Mouse (Mus musculus): Measurements from ENCODE around the gene Cntfr. TPM values are rescaled to one million over a fixed set of nuclear protein-coding genes. Genes with fewer than 3 reads are reported as not detected.
A peak's percentile ranks its signal among the peaks of the same experiment; 100 is the strongest.

Gene Cntfr
- polyA plus RNA-seq, 1 experiment from 2014 or later = 2.8 TPM

DNA sequence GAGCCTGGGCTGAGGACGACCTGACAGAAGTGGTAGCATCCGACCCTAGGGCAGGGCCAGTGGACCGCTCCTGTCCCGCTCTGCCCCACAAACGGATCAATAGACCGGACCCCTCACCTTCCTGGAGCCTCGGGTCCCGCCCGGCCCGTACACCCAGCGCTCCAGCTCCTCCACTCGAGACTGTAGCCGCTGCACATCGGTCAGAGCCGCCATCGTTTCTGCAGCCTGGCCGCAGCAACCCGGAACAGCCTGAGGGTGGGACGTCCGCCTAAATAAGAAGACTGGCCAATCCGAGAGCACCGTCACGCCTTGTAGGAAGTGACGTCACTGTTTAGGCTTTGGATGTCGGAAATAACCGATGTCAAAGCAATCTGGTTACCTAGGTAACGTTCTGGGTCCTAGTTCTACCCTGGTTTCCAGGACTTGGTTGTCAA lies 26.0 kb upstream of the Cntfr start, which contains the start of gene Dctn3:
Dctn3 (minus strand) TSS at position 253 of the 434 bp plus-strand sequence.
- Histone ChIP-seq H3K36me3 (ENCODE audit: control insufficient read depth, insufficient read depth) (peaks cover 28% of the 10 kb centered on the region), H3K9me3 (ENCODE audit: control insufficient read depth) (no peaks in the 10 kb centered on the region), H3K4me1 (replicated peaks; ENCODE audit: control insufficient read depth, insufficient read depth, low read length) (no peaks in the 10 kb centered on the region), H3K27me3 (replicated peaks; ENCODE audit: control insufficient read depth, insufficient read depth, low read length) (peaks cover 36% of the 10 kb centered on the region), H3K9ac (ENCODE audit: low read depth, low read length) (peak within 1 kb of the TSS; percentile 77), H3K4me3 (ENCODE audit: low read depth, low read length) (peak within 1 kb of the TSS; percentile 95), H3K27ac (ENCODE audit: low read depth, low read length) (no peak within 1 kb of the TSS), H3K4me2 (replicated peaks; ENCODE audit: low read depth) (peak within 1 kb of the TSS; percentile 85)
- TF ChIP-seq CTCF (IDR thresholded peaks at IDR 0.05; ENCODE audit: low read depth) = no peak
- ATAC-seq = peak; percentile 92
- WGBS = under 1% methylated on average over 27 of the region's 27 CpGs

DNA sequence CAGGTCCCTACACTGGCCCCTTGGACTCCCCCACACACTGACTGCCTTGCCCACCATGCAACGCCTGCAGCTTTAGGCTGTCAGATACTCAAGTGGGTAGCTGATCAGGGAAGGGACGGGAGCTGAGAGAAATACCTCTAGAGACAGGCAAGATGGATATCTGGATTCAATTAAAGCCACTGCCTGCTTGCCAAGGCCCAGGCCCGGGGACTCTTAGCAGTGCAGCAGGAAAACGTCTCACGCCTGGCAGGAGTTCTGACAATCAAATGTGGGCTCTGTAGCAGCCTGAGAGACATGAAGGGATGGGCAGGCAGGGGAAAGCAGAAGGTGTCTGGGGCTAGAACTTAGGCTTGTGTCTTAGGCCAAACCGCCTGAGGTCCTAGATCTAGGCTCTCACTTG lies 19.9 kb upstream of the Cntfr start:
- no peak overlapping the region for H3K4me2 ChIP-seq (replicated peaks; ENCODE audit: low read depth)
- H3K36me3 ChIP-seq (ENCODE audit: control insufficient read depth, insufficient read depth) = peaks cover 46% of the 10 kb centered on the region
- no peaks in the 10 kb centered on the region for H3K27me3 ChIP-seq (replicated peaks; ENCODE audit: control insufficient read depth, insufficient read depth, low read length)
- no peak overlapping the region for H3K9ac ChIP-seq (ENCODE audit: low read depth, low read length)
- WGBS = 82% methylated on average over 6 of the region's 6 CpGs
- no peak overlapping the region for H3K4me3 ChIP-seq (ENCODE audit: low read depth, low read length)
- ATAC-seq = no peak
- TF ChIP-seq CTCF (IDR thresholded peaks at IDR 0.05; ENCODE audit: low read depth) = no peak
- H3K9me3 ChIP-seq (ENCODE audit: control insufficient read depth) = no peaks in the 10 kb centered on the region
- no peak overlapping the region for H3K27ac ChIP-seq (ENCODE audit: low read depth, low read length)
- H3K4me1 ChIP-seq (replicated peaks; ENCODE audit: control insufficient read depth, insufficient read depth, low read length) = peaks cover 4% of the 10 kb centered on the region; the same call in 1 of the 2 replicates

DNA sequence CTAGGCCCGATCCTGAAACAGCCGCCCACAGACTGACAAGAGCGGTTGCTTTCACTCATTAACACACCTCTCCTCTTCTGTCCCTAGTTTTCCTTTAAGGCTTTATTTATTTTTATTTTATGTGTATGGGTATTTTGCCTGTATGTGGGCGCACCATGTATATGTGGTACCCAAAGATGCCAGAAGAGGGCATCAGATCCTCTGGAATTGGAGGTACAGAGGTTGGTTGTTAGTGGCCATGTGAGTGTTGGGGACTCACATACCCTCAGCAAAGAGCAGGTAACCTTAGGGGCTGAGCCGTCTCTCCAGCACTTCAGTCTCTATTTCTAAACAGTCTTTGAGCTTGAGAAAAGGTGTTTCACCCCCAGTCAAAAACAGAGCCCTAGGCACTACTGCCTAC lies 18.7 kb upstream of the Cntfr start:
- peak; percentile 72 for TF ChIP-seq CTCF (IDR thresholded peaks at IDR 0.05; ENCODE audit: low read depth)
- H3K27ac ChIP-seq (ENCODE audit: low read depth, low read length) = no peak overlapping the region
- H3K4me2 ChIP-seq (replicated peaks; ENCODE audit: low read depth) = no peak overlapping the region
- H3K27me3 ChIP-seq (replicated peaks; ENCODE audit: control insufficient read depth, insufficient read depth, low read length) = no peaks in the 10 kb centered on the region
- no peak overlapping the region for H3K4me3 ChIP-seq (ENCODE audit: low read depth, low read length)
- WGBS = 88% methylated on average over 5 of the region's 5 CpGs
- no peak overlapping the region for H3K9ac ChIP-seq (ENCODE audit: low read depth, low read length)
- peaks cover 4% of the 10 kb centered on the region; the same call in 1 of the 2 replicates for H3K4me1 ChIP-seq (replicated peaks; ENCODE audit: control insufficient read depth, insufficient read depth, low read length)
- ATAC-seq = no peak
- H3K36me3 ChIP-seq (ENCODE audit: control insufficient read depth, insufficient read depth) = peaks cover 43% of the 10 kb centered on the region
- no peaks in the 10 kb centered on the region for H3K9me3 ChIP-seq (ENCODE audit: control insufficient read depth)

DNA sequence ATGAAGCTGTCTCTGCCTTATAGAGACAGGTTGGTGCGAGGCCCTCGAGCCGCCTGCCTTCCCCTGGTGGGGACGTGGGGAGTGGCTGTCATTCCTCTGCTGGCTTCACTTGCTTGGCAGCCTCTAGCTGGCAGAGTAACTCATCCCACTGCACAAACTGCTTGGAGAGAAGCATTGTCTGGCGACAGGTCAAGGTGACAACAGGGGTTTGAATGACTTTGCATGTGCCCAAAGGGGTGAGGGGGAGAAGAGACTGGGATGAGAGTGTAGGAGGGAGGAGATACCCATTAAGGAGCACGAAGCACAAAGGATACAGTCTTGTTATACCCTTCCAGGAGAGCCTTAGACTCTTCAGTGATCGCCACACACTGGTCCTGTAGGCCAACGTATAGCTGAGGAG lies 18.2 kb upstream of the Cntfr start:
- TF ChIP-seq CTCF (IDR thresholded peaks at IDR 0.05; ENCODE audit: low read depth) = no peak
- Histone ChIP-seq H3K4me1 (replicated peaks; ENCODE audit: control insufficient read depth, insufficient read depth, low read length) (peaks cover 4% of the 10 kb centered on the region; the same call in 1 of the 2 replicates), H3K4me2 (replicated peaks; ENCODE audit: low read depth) (no peak overlapping the region), H3K36me3 (ENCODE audit: control insufficient read depth, insufficient read depth) (peaks cover 40% of the 10 kb centered on the region), H3K27ac (ENCODE audit: low read depth, low read length) (no peak overlapping the region), H3K4me3 (ENCODE audit: low read depth, low read length) (no peak overlapping the region), H3K27me3 (replicated peaks; ENCODE audit: control insufficient read depth, insufficient read depth, low read length) (no peaks in the 10 kb centered on the region), H3K9ac (ENCODE audit: low read depth, low read length) (no peak overlapping the region), H3K9me3 (ENCODE audit: control insufficient read depth) (no peaks in the 10 kb centered on the region)
- ATAC-seq = no peak
- WGBS = 80% methylated on average over 8 of the region's 8 CpGs

GRCm38 (mm10) chr4:41714276-41714675 lies 17.4 kb upstream of the Cntfr start:
- H3K27ac ChIP-seq (ENCODE audit: low read depth, low read length) = no peak overlapping the region
- H3K36me3 ChIP-seq (ENCODE audit: control insufficient read depth, insufficient read depth) = peaks cover 32% of the 10 kb centered on the region
- no peak for ATAC-seq
- TF ChIP-seq CTCF (IDR thresholded peaks at IDR 0.05; ENCODE audit: low read depth) = peak; percentile 86
- peak overlapping the region; percentile 67 for H3K4me2 ChIP-seq (replicated peaks; ENCODE audit: low read depth)
- no peak overlapping the region for H3K9ac ChIP-seq (ENCODE audit: low read depth, low read length)
- 21% methylated on average over 8 of the region's 8 CpGs for WGBS
- H3K4me1 ChIP-seq (replicated peaks; ENCODE audit: control insufficient read depth, insufficient read depth, low read length) = peaks cover 4% of the 10 kb centered on the region; the same call in 1 of the 2 replicates
- no peaks in the 10 kb centered on the region for H3K27me3 ChIP-seq (replicated peaks; ENCODE audit: control insufficient read depth, insufficient read depth, low read length)
- H3K4me3 ChIP-seq (ENCODE audit: low read depth, low read length) = peak overlapping the region; percentile 85
- H3K9me3 ChIP-seq (ENCODE audit: control insufficient read depth) = no peaks in the 10 kb centered on the region

GRCm38 (mm10) chr4:41713197-41714067 lies 16.5 kb upstream of the Cntfr start, which contains the start of gene Rpp25l:
Rpp25l (minus strand) TSS chr4:41713534.
- H3K4me1 ChIP-seq (replicated peaks; ENCODE audit: control insufficient read depth, insufficient read depth, low read length) = peaks cover 4% of the 10 kb centered on the region; the same call in 1 of the 2 replicates
- peak within 1 kb of the TSS; percentile 85 for H3K4me3 ChIP-seq (ENCODE audit: low read depth, low read length)
- ATAC-seq = peak; percentile 79
- H3K27me3 ChIP-seq (replicated peaks; ENCODE audit: control insufficient read depth, insufficient read depth, low read length) = no peaks in the 10 kb centered on the region
- H3K36me3 ChIP-seq (ENCODE audit: control insufficient read depth, insufficient read depth) = peaks cover 24% of the 10 kb centered on the region
- H3K4me2 ChIP-seq (replicated peaks; ENCODE audit: low read depth) = peak within 1 kb of the TSS; percentile 67
- H3K9ac ChIP-seq (ENCODE audit: low read depth, low read length) = peak within 1 kb of the TSS; percentile 82
- no peaks in the 10 kb centered on the region for H3K9me3 ChIP-seq (ENCODE audit: control insufficient read depth)
- under 1% methylated on average over 61 of the region's 61 CpGs for WGBS
- H3K27ac ChIP-seq (ENCODE audit: low read depth, low read length) = peak within 1 kb of the TSS; percentile 61
- TF ChIP-seq CTCF (IDR thresholded peaks at IDR 0.05; ENCODE audit: low read depth) = peak; percentile 54

Data from intestine, postnatal 0 days (tissue).